Mouse (Mus musculus) spleen, postnatal 10 days (tissue): ENCODE results near the gene Ercc1.

Experiments
- DNase-seq, 2 experiments: peaks; one replicate each; pipeline ENCODE4 v3.0.0; 2021 to 2022; ENCODE audit warnings: low spot score in 2 of 2

Gene Ercc1

DNA sequence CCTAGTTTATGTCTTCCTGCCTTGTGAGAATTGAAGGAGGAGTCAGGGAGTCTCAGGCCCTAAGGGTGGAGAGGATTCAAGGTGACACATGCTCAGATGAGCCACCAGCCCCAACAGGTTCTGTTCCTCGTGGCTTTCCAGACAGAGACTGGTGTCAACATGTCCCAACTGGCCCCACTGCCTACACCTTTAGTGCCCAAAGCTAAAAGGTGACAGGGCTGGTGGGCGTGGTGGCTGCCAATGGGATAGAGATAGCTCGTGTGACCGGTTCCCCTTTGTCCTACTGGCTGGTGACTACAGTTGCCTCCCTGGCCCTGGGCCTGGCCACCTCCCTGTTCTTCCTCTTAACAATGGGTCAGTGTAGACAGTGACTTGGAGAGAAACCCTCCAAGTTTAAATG, 20.8 kb downstream of the Ercc1 start:
- no peak for DNase-seq

DNA sequence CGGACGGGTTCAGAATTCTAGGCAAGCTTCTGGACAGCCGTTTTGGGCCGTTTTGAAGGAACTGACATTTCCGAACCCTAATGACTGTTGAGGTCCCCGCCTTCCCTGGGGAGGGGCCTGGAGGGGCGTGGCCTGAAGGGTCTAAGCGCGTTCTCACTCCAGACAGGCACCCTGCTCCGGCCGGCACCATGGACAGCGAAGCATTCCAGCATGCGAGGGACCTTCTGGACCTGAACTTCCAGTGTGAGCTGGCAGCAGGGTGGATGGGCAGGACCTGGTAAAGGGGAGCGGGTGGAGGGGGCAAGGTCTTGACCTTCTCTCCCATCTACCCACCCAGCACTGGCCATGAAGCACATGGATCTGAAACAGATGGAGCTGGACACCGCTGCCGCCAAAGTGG, 23.8 kb downstream of the Ercc1 start:
- DNase-seq = peak in 1 of 2 experiments; percentile 47

DNA sequence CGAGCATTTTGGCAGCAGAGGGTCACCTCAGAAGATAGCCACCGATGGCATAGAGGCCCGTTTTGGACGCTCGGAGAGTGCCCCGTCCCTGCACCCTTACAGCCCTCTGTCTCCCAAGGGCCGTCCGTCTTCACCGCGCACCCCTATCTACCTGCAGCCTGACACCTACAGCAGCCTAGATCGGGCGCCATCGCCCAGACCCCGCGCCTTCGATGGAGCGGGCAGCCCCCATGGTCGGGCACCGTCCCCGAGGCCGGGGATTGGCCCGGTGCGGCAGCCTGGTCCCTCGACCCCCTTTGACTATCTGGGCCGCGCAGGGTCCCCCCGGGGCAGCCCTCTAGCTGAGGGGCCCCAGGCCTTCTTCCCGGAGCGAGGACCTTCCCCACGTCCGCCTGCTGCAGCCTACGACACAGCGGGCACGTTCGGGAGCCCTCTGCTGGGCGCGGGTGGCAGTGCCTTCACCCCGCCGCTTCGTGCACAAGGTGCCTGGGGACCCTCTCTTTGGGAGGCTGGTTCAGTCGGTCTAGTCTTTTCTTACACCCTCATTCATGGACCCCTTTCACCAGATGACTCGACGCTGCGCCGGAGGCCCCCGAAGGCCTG, 25.3 kb downstream of the Ercc1 start:
- DNase-seq = peak; percentile 54 to 76

DNA sequence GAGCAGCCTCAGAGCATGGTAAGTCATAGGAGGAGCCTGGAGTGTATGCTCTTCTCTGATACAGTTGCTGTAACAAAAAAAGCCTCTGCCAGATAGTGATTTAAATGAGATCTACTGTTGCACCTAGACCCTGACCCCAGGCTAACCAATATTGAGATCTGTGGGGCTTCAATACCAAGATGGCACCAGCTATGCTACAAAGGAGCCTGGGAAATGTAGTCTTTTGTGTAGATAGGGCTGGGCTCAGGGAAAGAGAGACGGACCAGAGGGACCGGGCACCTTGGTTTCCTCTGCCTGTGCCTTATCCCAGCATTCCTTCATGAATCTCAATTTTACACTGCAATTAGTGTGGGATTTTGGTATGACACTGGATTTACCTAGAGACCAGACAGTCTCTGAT, 28.8 kb downstream of the Ercc1 start:
- no peak for DNase-seq

DNA sequence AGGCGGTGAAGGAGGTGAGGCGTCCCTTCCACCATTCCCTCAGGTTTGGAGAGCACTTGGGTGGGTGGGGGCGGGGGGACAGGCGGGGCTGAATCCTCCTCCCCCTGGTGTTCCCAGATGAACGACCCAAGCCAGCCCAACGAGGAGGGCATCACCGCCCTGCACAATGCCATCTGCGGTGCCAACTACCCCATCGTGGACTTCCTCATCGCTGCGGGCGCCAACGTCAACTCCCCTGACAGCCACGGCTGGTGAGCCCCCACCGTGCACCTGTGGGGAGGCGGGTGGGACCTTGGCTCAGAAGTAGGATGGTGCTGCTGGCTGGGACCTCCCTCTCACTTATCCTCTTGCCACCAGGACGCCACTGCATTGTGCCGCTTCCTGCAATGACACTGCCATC, 30.8 kb downstream of the Ercc1 start:
- no peak for DNase-seq

DNA sequence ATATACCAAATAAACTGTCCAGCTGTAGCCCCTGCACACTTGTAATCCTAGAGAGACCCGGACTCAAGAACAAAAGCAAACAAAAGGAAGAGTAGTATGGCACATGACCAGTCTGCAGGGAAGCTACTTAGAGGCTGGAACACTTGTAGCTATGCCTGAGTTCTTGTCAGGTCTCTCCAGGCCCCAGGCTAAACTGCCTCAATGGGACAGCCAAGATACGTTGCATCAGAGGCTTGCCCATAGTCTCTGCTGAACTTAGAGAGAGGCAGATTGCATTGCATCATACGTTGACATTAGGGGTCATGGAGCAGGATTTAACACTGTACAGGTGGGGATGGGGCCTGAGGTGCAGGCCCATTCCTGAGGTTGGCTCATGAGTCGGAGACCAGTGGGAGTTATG, 31.4 kb downstream of the Ercc1 start:
- no peak for DNase-seq

DNA sequence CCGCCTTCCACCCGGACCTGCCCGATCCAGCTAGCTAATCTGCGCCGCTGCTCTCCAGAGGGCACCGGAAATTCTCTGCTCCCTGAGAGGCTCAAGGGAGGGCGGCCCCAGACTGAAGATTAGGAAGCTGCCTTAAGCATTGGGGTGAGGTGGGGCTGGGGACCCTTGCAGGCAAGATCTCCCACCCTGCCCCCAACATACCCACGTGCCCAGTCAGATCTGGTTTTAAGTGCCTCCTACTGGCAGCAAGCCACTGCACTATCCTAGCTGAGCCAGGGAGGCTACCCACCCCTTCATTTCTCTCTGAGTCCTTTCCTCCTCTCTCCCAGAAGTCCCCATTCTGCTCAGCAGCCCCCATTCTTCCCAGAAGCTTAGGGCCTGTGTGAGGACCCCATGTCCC, 33.5 kb downstream of the Ercc1 start:
- DNase-seq = no peak

DNA sequence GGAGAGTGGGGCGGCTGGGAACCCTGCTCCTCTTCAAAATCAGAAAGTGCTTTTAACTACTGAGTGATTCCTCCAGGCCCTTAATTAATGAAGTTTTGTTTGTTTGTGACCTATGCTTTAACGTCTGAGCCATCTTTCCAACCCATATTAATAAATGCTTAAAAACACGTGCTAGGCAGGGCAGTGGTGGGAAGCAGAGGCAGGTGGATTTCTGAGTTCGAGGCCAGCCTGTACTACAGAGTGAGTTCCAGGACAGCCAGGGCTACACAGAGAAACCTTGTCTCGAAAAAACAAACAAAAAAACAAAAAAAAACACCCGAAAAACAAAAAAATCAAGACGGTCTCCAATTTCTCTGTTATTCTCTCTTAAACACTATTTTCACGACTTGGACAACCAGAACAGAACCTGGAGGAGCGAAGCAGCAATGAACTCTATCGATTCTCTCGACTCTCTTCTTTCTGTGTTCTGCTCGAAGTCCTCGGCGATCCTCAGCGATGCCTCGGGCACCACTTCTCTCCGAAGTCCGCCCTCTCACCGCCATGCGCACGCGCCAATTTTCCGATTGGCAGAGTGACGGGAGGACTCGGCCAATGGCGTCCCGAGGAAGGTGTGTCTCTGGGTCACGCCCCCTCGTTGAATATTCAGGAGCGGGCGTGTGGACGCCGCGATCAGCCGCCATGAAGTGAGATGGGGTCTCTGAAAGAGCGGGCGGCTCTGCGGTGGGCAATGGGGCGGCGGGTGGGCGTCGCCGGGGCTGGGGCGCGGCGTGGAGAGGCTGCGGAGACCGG, 37.0 kb downstream of the Ercc1 start, which contains the start of gene Ercc2:
Gene Ercc2, plus strand, starts transcription at position 634 of the 789 bp plus-strand sequence.
- peak; percentile 96 to 99 for DNase-seq

DNA sequence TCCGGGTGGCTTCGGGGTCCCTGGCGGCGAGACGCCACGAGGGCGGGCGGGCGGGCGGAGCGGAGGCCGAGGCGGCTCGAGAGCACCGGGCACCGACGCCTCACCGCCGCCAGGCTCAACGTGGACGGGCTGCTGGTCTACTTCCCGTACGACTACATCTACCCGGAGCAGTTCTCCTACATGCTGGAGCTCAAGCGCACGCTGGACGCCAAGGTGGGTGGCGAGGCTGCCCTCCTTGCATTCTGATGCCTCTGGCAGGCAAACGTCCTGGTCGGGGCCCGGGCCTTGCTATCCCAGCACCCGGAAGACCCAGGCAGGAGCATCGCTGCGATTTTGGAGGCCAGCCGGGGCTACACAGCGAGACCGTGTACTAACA, 37.6 kb downstream of the Ercc1 start:
- no peak for DNase-seq

DNA sequence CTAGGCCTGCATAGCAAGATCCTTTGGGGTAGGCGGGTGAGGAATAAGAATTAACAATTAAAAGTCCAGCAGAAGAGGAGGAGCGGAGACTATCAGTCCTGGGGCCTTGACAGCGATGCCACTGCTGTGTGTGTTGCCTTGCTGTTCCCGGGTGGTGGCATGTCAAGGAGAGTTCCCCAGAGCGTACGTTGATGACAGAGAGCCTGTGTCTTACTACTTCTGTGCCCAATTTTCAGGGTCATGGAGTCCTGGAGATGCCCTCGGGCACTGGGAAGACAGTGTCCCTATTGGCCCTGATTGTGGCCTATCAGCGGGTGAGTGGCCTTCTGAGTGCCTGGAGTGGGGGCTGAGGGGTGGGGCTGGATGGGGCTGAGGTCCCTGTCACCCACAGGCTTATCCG, 39.1 kb downstream of the Ercc1 start:
- no peak for DNase-seq

DNA sequence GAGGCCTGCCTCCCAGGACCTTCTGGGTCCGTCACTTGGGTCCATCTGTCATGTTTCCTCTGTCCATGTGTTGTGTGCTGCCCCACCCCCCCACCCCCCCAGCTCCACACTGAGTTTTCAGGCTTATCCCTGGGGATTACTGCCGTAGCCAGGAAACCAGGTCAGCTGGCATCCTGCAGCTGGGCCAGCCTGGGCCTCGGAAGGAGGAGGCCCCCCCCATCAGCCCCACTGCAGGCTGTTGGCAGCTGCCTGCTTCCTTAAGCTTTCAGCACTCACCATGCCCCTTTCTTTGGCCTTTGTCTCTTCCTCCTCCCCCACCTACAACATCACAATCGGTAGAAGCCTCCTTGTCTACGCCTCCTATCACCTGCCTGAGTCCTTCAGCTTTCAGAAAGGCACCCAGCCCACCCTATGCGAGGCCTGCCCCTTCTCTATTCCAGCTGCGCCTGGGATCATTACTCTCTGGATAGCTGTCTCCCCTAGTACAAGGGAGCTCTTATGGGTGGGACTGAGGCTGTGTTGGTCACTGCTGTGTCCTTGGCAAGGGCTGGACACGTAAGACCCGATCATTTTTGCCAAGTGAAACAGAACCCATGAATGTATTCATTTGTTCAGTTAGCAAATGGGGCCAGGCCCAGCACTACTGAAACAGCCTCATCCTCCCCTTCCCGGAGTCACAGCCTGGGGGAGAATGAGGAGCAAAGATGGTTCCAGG, 44.3 kb downstream of the Ercc1 start:
- no peak for DNase-seq

DNA sequence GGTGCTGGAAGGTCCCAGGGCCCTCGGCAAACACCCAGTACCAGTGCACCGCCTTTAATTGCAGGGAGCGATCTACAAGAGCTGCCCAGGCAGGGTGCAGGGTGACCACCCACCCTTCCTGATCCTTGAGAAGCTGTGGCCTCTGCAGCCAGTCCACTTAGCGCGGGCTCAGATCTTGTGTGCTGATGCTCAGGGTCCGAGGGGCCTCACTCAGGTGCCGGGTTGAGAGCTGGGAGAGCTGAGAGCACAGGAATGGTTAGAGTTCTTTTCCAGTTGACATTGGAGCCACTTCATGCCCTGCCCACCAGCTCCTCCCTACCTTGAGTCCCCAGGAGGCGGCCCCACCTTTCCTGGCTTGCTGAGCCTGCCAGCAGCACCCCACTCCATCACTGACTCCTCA, 49.9 kb downstream of the Ercc1 start:
- DNase-seq = no peak

DNA sequence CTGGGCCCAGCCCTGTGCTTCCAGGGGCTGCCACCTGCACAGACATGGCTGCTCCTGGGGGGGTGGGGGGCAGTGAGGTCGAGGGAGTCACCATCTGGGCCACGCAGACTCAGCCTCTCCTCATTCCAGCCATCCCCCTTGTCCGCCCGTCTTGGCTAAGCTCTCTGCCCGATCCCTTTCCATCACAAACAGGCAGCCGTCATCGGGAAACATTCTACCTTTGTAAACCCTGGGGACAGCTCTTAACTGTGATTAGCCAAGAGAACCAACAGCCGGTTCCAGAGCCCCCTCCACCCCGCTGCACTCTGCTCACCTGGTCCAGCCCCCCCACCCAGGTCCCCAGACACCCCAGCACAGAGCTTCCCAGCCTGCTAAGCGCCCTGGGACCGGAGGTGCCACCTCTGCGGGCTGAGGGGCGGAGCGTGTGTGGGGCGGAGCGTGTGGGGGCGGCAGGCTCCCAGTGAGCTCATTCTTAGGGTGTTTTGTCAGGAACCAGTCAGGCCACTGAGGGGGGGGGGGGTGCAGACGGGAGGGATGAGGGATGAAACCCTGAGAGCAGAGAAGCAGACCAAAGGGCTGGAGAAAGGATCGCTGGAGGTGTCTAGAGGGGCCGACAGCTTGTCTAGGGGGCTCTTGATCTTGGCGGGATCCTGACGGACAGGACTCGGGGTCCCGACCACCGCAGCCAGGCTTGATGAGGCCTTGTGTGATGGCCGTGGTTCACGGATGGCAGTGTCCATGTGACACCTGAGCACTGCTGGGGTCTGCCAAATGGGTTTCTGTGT, 55.1 kb downstream of the Ercc1 start:
- peak in 1 of 2 experiments; percentile 55 for DNase-seq

DNA sequence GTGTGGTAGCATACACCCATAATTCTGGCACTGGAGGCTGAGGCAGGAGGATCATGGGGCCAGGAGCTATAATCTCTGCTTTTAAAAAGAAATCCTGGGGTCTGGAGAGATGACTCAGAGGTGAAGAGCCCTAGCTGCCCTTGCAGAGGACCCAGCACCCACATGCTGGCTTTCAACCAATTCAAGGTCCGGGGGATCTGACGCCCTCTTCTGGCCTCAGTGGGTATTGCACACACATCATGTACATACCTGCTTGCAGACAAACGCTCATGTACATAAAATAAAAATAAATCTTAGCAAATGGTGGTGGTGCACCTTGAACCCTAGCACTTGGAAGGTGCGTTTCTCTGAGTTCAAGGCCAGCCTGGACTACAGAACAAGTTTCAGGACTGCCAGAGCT, 56.4 kb downstream of the Ercc1 start:
- DNase-seq = no peak

DNA sequence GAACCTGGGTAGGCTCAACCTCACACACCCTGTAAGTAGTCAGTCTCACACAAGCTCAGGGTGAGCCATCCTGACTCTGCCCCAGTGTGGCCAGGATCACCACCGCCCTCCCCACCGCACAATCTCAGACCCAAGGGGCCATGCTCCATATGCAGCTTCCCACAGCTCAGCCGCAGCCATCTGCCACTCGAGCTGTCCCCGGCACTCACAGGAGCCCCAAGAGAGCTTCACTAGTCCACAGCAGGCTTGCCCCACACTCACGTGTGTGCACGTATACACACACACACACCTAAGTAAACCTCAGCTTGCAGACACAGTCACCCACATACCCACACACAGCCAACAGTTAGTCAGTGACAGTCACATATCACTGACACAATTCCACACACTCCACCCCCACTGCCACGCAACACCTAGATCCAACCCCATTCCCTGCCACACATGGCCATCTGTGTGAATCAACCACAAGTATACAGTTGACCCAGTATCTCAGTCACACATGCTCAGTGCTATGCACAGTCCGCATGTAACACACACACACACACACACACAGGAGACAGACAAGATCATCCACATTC, 58.0 kb downstream of the Ercc1 start:
- DNase-seq = no peak

DNA sequence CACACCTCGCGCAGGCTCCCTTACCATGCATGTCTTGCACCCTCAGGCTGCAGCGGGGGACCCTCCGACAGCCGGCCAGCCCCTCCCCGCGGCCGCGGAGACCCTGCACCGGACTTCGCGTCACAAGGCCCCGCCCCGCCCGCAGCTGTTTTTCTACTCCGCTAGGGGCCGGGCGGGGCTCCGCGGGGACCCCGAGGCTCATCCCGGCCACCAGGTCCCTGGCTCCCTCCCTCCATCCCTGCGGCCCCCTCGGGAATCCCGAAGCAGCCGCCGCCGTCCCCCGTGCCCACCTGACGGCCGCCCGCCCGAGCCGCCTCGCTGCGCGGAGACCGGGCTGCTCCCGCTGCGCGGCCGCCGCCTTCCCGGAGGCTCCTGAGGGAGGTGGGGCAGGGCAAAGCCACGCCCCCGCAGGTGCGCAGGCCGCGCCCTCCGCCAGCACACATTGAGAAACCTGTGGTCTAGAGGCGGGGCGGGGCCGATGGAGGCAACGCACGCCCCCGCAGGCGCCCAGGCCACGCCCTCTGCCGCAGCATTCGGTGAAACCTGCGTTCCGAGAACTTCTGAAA, 59.2 kb downstream of the Ercc1 start, which contains the start of gene Klc3:
Gene Klc3, minus strand, starts transcription at position 374 of the 566 bp plus-strand sequence.
- peak; percentile 32 to 81 for DNase-seq

DNA sequence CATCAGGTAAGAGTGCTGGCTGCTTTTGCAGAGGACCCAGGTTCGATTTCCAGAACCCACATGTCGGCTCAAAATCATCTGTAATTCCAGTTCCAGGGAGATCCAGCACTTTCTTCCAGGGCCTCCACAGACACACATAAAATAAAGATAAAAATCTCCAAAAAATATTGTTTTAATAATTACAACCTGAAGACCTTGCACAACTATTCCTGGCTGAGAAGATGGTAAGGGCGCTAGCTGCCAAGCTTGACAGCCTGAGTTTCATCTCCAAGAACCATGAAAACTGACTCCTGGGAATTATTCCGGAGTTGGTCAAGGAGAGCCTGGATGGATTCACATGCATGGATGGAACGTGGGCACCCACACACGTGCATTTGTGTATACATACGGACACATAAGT, 59.9 kb downstream of the Ercc1 start, which contains the start of gene Ckm:
Gene Ckm, plus strand, starts transcription at position 301 of the 400 bp plus-strand sequence.
- DNase-seq = no peak

DNA sequence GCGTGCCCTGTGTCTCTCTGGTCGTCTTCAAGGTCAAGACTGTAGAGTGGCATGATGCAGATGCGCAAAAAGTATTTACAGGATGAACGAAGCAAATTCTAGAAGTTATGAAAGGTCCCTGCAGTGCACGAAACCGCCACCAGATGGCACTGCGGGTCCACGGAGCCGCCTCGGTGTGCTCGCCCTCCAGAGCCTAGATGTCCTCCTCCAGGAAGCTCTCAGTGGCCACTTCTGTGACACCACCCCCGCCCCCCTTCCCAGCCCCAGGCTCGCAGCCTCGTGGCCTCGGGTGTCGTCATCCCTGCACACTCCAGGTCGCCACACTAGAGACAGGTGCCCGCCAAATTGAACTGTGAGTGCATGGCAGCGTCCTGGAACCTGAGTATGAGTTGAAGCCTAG, 60.8 kb downstream of the Ercc1 start:
- peak; percentile 82 to 90 for DNase-seq
